Mouse (Mus musculus) hindbrain, embryonic 14.5 days (tissue): ENCODE measurements around the gene Coq4. TPM values are rescaled to one million over a fixed set of nuclear protein-coding genes. Genes with fewer than 3 reads are reported as not detected.
A peak's percentile ranks its signal among the peaks of the same experiment; 100 is the strongest.

ENCODE experiments used
- ATAC-seq: fragments of 200-750 bp; cut with Nextera tagmentation; 2 replicates; pipeline ENCODE4 v1.8.0; 2017; ENCODE audit warnings: moderate number of reproducible peaks, mild to moderate bottlenecking, moderate TSS enrichment, moderate library complexity; ENCODE audit not compliant: low FRiP score
- DNase-seq: peaks from one replicate; pipeline ENCODE4 v3.0.0-alpha.2; 2015; ENCODE audit warnings: low spot score
- H3K27ac ChIP-seq: fragments of 300-500 bp; sonication (generic); 2 replicates; pipeline ENCODE4 v1.5.1; 2014; ENCODE audit warnings: mild to moderate bottlenecking, moderate library complexity
- H3K27me3 ChIP-seq: fragments of 300-500 bp; sonication (generic); 2 replicates; pipeline ENCODE4 v1.6.1; 2014; ENCODE audit warnings: mild to moderate bottlenecking, low read length, mixed read lengths; ENCODE audit not compliant: control insufficient read depth, insufficient read depth
- H3K36me3 ChIP-seq: fragments of 300-500 bp; sonication (generic); replicated peaks from 2 replicates; pipeline ENCODE4 v1.6.1; 2014; ENCODE audit not compliant: control insufficient read depth, insufficient read depth
- H3K4me1 ChIP-seq: fragments of 300-500 bp; sonication (generic); replicated peaks from 2 replicates; pipeline ENCODE4 v1.6.1; 2014; ENCODE audit warnings: antibody characterized with exemption, low read length, mixed read lengths; ENCODE audit not compliant: control insufficient read depth, insufficient read depth
- H3K4me2 ChIP-seq: fragments of 300-500 bp; sonication (generic); replicated peaks from 2 replicates; pipeline ENCODE4 v1.6.1; 2014; ENCODE audit warnings: mild to moderate bottlenecking, moderate library complexity
- H3K4me3 ChIP-seq: fragments of 300-500 bp; sonication (generic); replicated peaks from 2 replicates; pipeline ENCODE4 v1.5.1; 2014; ENCODE audit warnings: mild to moderate bottlenecking, low read length
- H3K9ac ChIP-seq: fragments of 300-500 bp; sonication (generic); 2 replicates; pipeline ENCODE4 v1.6.1; 2014
- H3K9me3 ChIP-seq: fragments of 300-500 bp; sonication (generic); 2 replicates; pipeline ENCODE4 v1.6.1; 2016; ENCODE audit warnings: low read length; ENCODE audit not compliant: control insufficient read depth
- WGBS: fragments of 180-500 bp; shearing (Covaris S2); extraction: QIAGEN DNeasy Blood & Tissue Kit; methylation state at CpG from one replicate; pipeline ENCODE4 v1.1.7; 2014; 5-methylcytosine and 5-hydroxymethylcytosine counted together
- polyA plus RNA-seq: library from polyadenylated mRNA; unstranded; fragments of >200 nt; fragmentation: Nextera tagmentation; extraction: Ambion mirVana; gene quantifications from 2 replicates; pipeline ENCODE4 v1.2.1, GENCODE M21; 2014

Gene Coq4
- 35.1 and 35.3 TPM in 2 replicates for polyA plus RNA-seq

- H3K4me1 ChIP-seq: peaks cover 13% of the 10 kb centered on the region
- peak within 1 kb of the TSS; percentile 66 for H3K4me3 ChIP-seq
- H3K27me3 ChIP-seq: no peaks in the 10 kb centered on the region
- peak within 1 kb of the TSS; percentile 68 for H3K27ac ChIP-seq
- DNase-seq (peak; percentile 97), ATAC-seq (peak; percentile 85)
- WGBS: 2% methylated on average over 31 of the region's 31 CpGs
- no peaks in the 10 kb centered on the region for H3K9me3 ChIP-seq
- H3K9ac ChIP-seq: peak within 1 kb of the TSS; percentile 77
- peaks cover 67% of the 10 kb centered on the region for H3K36me3 ChIP-seq
- H3K4me2 ChIP-seq: peak within 1 kb of the TSS; percentile 85
Measured at GRCm38 (mm10) chr2:29787104-29787917, at the start of gene Coq4. Coq4 (plus strand) TSS chr2:29787493.

DNA sequence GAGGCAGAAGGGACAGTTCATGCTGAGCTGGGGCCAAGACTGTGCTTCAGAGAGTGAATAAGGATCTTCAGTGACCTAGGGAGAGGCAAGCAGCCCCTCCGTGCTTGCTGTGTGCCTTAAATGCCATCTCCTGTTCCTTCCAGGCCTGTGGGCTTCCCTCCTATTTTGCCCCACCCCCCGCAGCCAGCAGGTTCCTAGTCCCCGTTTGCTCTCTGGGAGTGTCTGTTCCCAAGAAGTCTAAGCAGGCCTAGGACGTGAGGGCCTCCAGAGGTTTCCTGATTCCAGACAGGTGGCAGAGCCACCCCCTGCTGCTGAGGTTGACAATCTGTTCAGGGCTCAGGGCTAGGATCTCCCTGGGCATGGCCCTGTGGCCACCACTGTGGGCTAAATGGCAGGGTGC lies 48.5 kb upstream of the Coq4 start:
- WGBS: 76% methylated on average over 4 of the region's 4 CpGs
- DNase-seq: no peak
- no peak overlapping the region for H3K4me2 ChIP-seq
- H3K27ac ChIP-seq: no peak overlapping the region
- no peaks in the 10 kb centered on the region for H3K4me1 ChIP-seq
- ATAC-seq: no peak
- H3K4me3 ChIP-seq: no peak overlapping the region
- no peak overlapping the region for H3K9ac ChIP-seq
- H3K36me3 ChIP-seq: peaks cover 65% of the 10 kb centered on the region
- H3K27me3 ChIP-seq: no peaks in the 10 kb centered on the region
- no peaks in the 10 kb centered on the region for H3K9me3 ChIP-seq

DNA sequence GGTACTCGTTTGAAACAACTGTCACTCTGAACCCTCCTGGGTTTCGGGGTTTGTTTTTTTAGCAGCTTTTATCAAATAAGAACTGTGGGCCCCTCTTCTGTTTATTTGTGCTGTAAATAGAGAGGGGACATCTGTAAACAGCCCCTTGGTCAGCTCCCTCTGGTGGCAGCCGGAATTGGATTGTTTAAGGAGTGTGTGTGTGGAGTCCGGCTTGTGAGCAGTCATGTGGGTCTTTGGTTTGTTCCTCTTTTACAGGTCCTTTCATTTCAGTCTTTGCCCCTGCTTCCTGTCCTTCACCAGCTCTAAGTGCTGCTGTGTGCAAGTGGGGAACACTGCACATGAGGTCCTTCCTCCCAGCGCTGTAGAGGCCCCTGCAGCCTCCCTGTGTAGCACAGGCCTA lies 47.9 kb upstream of the Coq4 start:
- no peaks in the 10 kb centered on the region for H3K9me3 ChIP-seq

GRCm38 (mm10) chr2:29741207-29741606 lies 46.1 kb upstream of the Coq4 start:
- Histone ChIP-seq H3K9me3 (no peaks in the 10 kb centered on the region), H3K27me3 (peaks cover under 1% of the 10 kb centered on the region; the same call in 1 of the 2 replicates), H3K4me1 (no peaks in the 10 kb centered on the region), H3K4me2 (no peak overlapping the region), H3K27ac (no peak overlapping the region), H3K9ac (no peak overlapping the region), H3K36me3 (peaks cover 43% of the 10 kb centered on the region), H3K4me3 (no peak overlapping the region)
- 91% methylated on average over 6 of the region's 6 CpGs for WGBS
- no peak for ATAC-seq
- DNase-seq: no peak

More for the DNA sequence above, 47.9 kb upstream of the Coq4 start:
- no peak overlapping the region for H3K4me2 ChIP-seq
- peaks cover 59% of the 10 kb centered on the region for H3K36me3 ChIP-seq
- no peak overlapping the region for H3K27ac ChIP-seq
- no peak overlapping the region for H3K9ac ChIP-seq
- no peaks in the 10 kb centered on the region for H3K27me3 ChIP-seq
- DNase-seq (no peak), ATAC-seq (no peak)
- H3K4me3 ChIP-seq: no peak overlapping the region
- H3K4me1 ChIP-seq: no peaks in the 10 kb centered on the region
- WGBS: 78% methylated on average over 5 of the region's 5 CpGs

- Histone ChIP-seq H3K4me3 (no peak overlapping the region), H3K9ac (no peak overlapping the region), H3K27me3 (peaks cover 18% of the 10 kb centered on the region), H3K4me2 (no peak overlapping the region), H3K9me3 (no peaks in the 10 kb centered on the region), H3K27ac (no peak overlapping the region), H3K4me1 (no peaks in the 10 kb centered on the region), H3K36me3 (peaks cover 13% of the 10 kb centered on the region)
- WGBS: 97% methylated on average over 6 of the region's 6 CpGs
- ATAC-seq (no peak), DNase-seq (no peak)
Measured at GRCm38 (mm10) chr2:29744256-29744655, 43.0 kb upstream of the Coq4 start.

DNA sequence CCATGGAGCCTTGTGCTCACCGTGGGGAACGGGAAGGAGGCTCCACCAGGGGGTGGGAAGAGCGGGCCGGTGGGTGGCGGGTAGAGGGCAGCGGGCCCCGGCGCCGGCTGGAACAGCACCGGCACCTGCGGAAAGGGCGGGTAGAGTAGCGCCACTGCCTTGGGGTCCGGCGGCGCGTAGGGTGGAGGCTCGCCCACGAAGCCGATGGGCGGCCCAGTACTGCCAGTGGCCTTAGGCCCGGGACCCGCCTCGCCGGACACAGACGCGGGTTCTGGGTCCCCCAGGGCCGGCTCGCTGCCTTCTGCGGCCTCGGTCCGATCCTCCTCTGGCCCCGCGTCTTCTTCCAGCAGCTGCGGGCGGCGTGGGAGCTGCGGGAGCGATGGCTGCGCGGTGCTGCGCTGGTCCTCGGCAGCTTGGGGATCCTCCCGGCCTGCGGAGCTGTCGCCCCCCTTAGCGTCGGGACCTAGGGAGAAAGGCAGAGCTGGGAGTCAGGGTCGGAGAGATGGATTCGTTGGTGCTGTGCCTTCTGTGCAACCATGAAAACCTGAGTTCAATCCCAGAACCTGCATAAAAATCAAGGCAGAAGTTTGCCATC lies 40.0 kb upstream of the Coq4 start:
- Histone ChIP-seq H3K36me3 (no peaks in the 10 kb centered on the region), H3K4me3 (peak overlapping the region; percentile 35), H3K27me3 (peaks cover 45% of the 10 kb centered on the region), H3K4me1 (no peaks in the 10 kb centered on the region), H3K9me3 (no peaks in the 10 kb centered on the region), H3K9ac (peak overlapping the region; percentile 58), H3K4me2 (peak overlapping the region; percentile 79), H3K27ac (no peak overlapping the region)
- DNase-seq (no peak), ATAC-seq (no peak)
- WGBS: 5% methylated on average over 50 of the region's 50 CpGs

DNA sequence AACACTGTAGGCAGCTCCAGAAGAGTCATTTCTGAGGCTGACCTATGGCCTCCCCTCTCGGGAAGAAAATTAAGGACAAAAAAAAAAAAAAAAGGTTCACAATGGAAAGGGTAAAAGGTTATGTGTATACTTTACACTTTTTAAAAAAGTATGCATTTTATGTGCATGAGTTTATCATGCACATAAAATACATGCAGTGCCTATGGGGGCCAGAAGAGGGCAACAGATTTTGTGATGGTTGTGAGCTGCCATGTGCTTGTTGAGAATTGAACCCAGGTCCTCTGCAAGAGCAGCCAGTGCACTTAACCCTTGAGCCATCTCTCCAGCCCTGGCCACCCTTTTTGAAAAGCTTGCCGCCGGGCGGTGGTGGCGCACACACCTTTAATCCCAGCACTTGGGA lies 39.4 kb upstream of the Coq4 start:
- 43% methylated on average over 5 of the region's 5 CpGs for WGBS
- ATAC-seq (no peak), DNase-seq (no peak)
- Histone ChIP-seq H3K27me3 (peaks cover 51% of the 10 kb centered on the region), H3K27ac (no peak overlapping the region), H3K36me3 (no peaks in the 10 kb centered on the region), H3K4me2 (peak overlapping the region; percentile 79), H3K9me3 (no peaks in the 10 kb centered on the region), H3K4me1 (no peaks in the 10 kb centered on the region), H3K4me3 (no peak overlapping the region), H3K9ac (no peak overlapping the region)

GRCm38 (mm10) chr2:29748499-29748898 lies 38.8 kb upstream of the Coq4 start:
- Histone ChIP-seq H3K36me3 (no peaks in the 10 kb centered on the region), H3K4me3 (no peak overlapping the region), H3K4me1 (no peaks in the 10 kb centered on the region), H3K27me3 (peaks cover 54% of the 10 kb centered on the region), H3K27ac (no peak overlapping the region), H3K9me3 (no peaks in the 10 kb centered on the region), H3K4me2 (no peak overlapping the region), H3K9ac (no peak overlapping the region)
- ATAC-seq: no peak
- DNase-seq: no peak
- 82% methylated on average over 4 of the region's 4 CpGs for WGBS

- H3K4me2 ChIP-seq: peak within 1 kb of the TSS; percentile 29
- DNase-seq (no peak), ATAC-seq (no peak)
- H3K4me3 ChIP-seq: 0 out of 2 replicates have a peak within 1 kb of the TSS, but pooled peaks have one; percentile 4
- no peaks in the 10 kb centered on the region for H3K4me1 ChIP-seq
- no peaks in the 10 kb centered on the region for H3K9me3 ChIP-seq
- no peaks in the 10 kb centered on the region for H3K36me3 ChIP-seq
- H3K27me3 ChIP-seq: peaks cover 50% of the 10 kb centered on the region
- no peak within 1 kb of the TSS for H3K27ac ChIP-seq
- 5% methylated on average over 28 of the region's 28 CpGs for WGBS
- H3K9ac ChIP-seq: no peak within 1 kb of the TSS
Measured at GRCm38 (mm10) chr2:29751497-29751896, 35.8 kb upstream of the Coq4 start, which contains the start of gene Gm13420. Gm13420 (minus strand) TSS chr2:29751685.
